Mouse (Mus musculus) regulatory T cell (primary cell): ENCODE data around the gene Slc9a9.

Experiments used
- in situ Hi-C: fragments of 300-600 bp; cut with MboI, MseI; formaldehyde crosslinking; loops from one replicate; pipeline ENCODE4 v1.15.1; 2025; ENCODE audit warnings: high pct_unique_total_duplicates

Gene Slc9a9

GRCm38 (mm10) chr9:94945569-94946135, 275.9 kb downstream of the Slc9a9 start:
- in situ Hi-C loops: no loop called here

- in situ Hi-C loops: no loop called here
Observed at GRCm38 (mm10) chr9:94947246-94947645, 277.5 kb downstream of the Slc9a9 start.

GRCm38 (mm10) chr9:94950676-94951075, 281.0 kb downstream of the Slc9a9 start:
- in situ Hi-C loops: no loop called here

- in situ Hi-C loops: no loop called here
Observed at GRCm38 (mm10) chr9:94955645-94956044, 285.9 kb downstream of the Slc9a9 start.

- in situ Hi-C loops: no loop called here
Observed at GRCm38 (mm10) chr9:94958382-94958781, 288.7 kb downstream of the Slc9a9 start.

GRCm38 (mm10) chr9:94968596-94969120, 298.9 kb downstream of the Slc9a9 start:
- in situ Hi-C loops: no loop called here

GRCm38 (mm10) chr9:94969131-94969530, 299.4 kb downstream of the Slc9a9 start:
- in situ Hi-C loops: no loop called here

GRCm38 (mm10) chr9:94972021-94972420, 302.3 kb downstream of the Slc9a9 start:
- in situ Hi-C loops: no loop called here

- in situ Hi-C loops: no loop called here
Observed at GRCm38 (mm10) chr9:94972693-94973092, 303.0 kb downstream of the Slc9a9 start.

GRCm38 (mm10) chr9:94976191-94976590, 306.5 kb downstream of the Slc9a9 start:
- in situ Hi-C loops: no loop called here

- in situ Hi-C loops: no loop called here
Observed at GRCm38 (mm10) chr9:94993575-94993974, 323.9 kb downstream of the Slc9a9 start.

GRCm38 (mm10) chr9:95020136-95020706, 350.5 kb downstream of the Slc9a9 start:
- in situ Hi-C loops: no loop called here

GRCm38 (mm10) chr9:95034140-95034970, 364.6 kb downstream of the Slc9a9 start:
- in situ Hi-C loops: no loop called here

GRCm38 (mm10) chr9:95036209-95036608, 366.5 kb downstream of the Slc9a9 start:
- in situ Hi-C loops: no loop called here

- in situ Hi-C loops: no loop called here
Observed at GRCm38 (mm10) chr9:95042420-95042819, 372.7 kb downstream of the Slc9a9 start.

- in situ Hi-C loops: no loop called here
Observed at GRCm38 (mm10) chr9:95052160-95052559, 382.5 kb downstream of the Slc9a9 start.

- in situ Hi-C loops: no loop called here
Observed at GRCm38 (mm10) chr9:95053183-95053582, 383.5 kb downstream of the Slc9a9 start.

GRCm38 (mm10) chr9:95055843-95056242, 386.1 kb downstream of the Slc9a9 start:
- in situ Hi-C loops: no loop called here

GRCm38 (mm10) chr9:95060702-95061101, 391.0 kb downstream of the Slc9a9 start:
- in situ Hi-C loops: no loop called here

GRCm38 (mm10) chr9:95067037-95067436, 397.3 kb downstream of the Slc9a9 start:
- in situ Hi-C loops: no loop called here

GRCm38 (mm10) chr9:95068466-95068865, 398.8 kb downstream of the Slc9a9 start:
- in situ Hi-C loops: no loop called here

- in situ Hi-C loops: no loop called here
Observed at GRCm38 (mm10) chr9:95070832-95071519, 401.3 kb downstream of the Slc9a9 start.
